Comparison of ENCODE assay signal across 3 mouse cellular contexts in the genomic region with DNA sequence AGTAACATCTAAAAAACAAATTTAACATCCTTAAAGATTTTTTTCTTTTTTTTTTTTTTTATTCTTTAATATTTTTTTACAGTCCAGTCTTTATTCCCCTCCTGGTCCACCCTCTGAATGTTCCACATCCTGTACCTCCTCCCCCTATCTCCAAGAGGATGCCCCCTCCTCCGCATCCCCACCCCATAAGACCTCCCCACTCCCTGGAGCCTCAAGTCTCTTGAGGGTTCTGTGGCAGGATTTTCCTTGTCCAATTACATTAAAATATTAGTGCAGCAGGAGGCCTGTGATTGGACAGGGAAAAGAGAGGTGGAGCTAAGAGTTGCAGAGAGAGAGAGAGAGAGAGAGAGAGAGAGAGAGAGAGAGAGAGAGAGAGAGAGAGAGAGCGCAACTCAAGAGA. TPM values are rescaled to one million over a fixed set of nuclear protein-coding genes. Genes with fewer than 3 reads are reported as not detected.
"Had no signal": no experiment of that assay in that cellular context is flagged by ENCODE, and none has a peak within 500 bp of the region (broad histone marks: within the 10 kb centered on the region; RNA-seq: fewer than 3 reads in every experiment).

No protein-coding gene starts in this region.

RNA-seq across cellular contexts. Expression of a gene that starts 31.4 kb away (rescaled TPM):
- total RNA-seq: common myeloid progenitor, adult 5-6 weeks; granulocyte monocyte progenitor cell, adult 5-6 weeks had no signal
- polyA plus RNA-seq: forebrain, embryonic 14.5 days had no signal
